Mouse (Mus musculus): Measurements from ENCODE around the gene Il6ra.

Il6ra gene

DNA sequence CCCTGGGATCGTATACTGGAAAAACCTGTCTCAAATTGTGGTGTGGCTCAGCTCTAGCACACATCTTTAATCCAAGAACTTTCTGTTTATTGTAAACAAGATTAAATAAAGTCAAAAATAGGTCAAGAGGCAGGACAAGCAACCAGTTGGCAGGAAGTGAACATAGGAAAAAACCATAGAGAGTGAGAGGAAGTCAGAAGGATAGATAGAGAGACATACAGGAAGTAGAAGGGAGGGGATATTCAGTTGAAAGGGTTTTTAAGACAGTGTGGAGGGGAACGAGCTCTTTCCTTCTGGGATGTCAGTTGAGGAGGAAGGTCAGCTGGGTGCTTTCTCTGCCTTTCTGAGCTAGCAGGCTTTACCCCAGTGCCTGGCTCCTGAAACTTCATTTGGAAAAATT is 89.4 kb downstream of the Il6ra start:
- H3K27me3 ChIP-seq (ENCODE audit: control insufficient read depth, insufficient read depth, low read length, poor library complexity, severe bottlenecking) = no peaks in the 10 kb centered on the region
- DNase-seq (ENCODE audit: low read depth, low spot score) = no peak
- no peaks in the 10 kb centered on the region for H3K36me3 ChIP-seq (ENCODE audit: control insufficient read depth, insufficient read depth, low read length, poor library complexity, severe bottlenecking)

DNA sequence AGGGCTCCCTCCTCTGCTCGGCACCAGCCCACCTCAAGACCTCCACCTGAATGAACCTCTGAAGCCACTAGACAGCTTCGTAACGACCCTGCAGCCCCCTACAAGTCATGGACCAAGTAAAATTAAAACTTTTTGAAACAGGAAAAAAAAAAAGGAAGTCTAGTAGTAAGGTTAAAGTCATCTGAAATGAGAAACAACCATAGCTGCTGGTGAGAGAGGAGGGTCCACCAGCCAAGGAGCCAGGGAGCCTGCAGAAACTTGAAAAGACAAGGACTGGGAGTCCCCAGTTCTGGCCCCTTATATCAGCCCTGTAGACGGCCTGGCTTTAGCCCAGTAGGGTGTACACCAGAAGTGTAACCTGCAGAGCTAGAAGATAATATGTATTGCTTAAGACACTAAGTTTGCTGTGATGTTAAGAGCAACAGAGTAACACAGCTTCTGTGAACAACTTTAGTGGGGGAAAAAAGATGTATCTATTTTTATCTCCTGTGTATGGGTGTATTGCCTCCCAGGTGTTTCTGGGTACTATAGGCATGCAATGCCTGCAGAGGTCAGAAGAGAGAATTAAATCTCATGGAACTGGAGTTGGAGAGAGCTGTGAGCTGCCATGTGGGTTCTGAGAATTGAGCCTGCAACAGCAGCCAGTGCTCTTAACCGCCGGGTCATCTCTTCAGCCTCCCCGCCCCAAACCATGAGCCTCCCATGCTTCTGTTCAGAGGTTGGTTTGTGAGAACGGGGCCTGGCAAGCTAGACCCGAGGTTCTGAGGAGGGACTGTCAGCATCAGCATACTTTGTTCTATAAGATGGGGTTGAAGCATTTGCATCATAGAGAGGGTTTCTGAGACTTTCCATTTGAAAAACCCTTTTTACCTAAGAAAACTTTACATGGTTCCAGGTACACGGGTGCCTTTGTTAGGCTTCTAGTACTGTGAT is 91.2 kb downstream of the Il6ra start:
- Histone ChIP-seq H3K27me3 (ENCODE audit: control insufficient read depth, insufficient read depth, low read length, poor library complexity, severe bottlenecking) (no peaks in the 10 kb centered on the region), H3K36me3 (ENCODE audit: control insufficient read depth, insufficient read depth, low read length, poor library complexity, severe bottlenecking) (no peaks in the 10 kb centered on the region)
- DNase-seq (ENCODE audit: low read depth, low spot score) = no peak

- no peak for DNase-seq (ENCODE audit: low read depth, low spot score)
- H3K27me3 ChIP-seq (ENCODE audit: control insufficient read depth, insufficient read depth, low read length, poor library complexity, severe bottlenecking) = no peaks in the 10 kb centered on the region
- no peaks in the 10 kb centered on the region for H3K36me3 ChIP-seq (ENCODE audit: control insufficient read depth, insufficient read depth, low read length, poor library complexity, severe bottlenecking)
These were observed 91.9 kb downstream of the Il6ra start for GRCm38 (mm10) chr3:89821096-89821513.

- no peaks in the 10 kb centered on the region for H3K27me3 ChIP-seq (ENCODE audit: control insufficient read depth, insufficient read depth, low read length, poor library complexity, severe bottlenecking)
- no peak for DNase-seq (ENCODE audit: low read depth, low spot score)
- H3K36me3 ChIP-seq (ENCODE audit: control insufficient read depth, insufficient read depth, low read length, poor library complexity, severe bottlenecking) = no peaks in the 10 kb centered on the region
These were observed 92.5 kb downstream of the Il6ra start for GRCm38 (mm10) chr3:89820311-89821095.

DNA sequence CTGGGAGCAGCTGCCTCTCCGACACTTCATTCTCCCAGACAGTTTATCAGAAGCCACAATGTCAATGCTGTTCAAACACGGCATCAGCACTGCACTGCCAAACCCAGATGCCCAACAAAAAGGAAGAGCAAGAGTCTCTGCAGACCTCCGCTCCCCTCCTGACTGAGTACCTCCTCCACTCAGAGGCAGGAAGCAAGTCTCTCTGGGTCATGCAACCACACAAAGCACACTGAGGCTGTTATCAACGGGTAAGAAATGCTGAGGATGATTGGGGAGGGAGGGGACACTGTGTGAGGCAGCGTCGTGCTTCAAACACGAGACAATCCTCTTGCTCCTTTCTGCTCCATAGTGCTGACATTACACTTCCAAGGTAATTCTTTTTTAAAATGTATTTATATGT is 93.1 kb downstream of the Il6ra start:
- no peak for DNase-seq (ENCODE audit: low read depth, low spot score)
- Histone ChIP-seq H3K36me3 (ENCODE audit: control insufficient read depth, insufficient read depth, low read length, poor library complexity, severe bottlenecking) (no peaks in the 10 kb centered on the region), H3K27me3 (ENCODE audit: control insufficient read depth, insufficient read depth, low read length, poor library complexity, severe bottlenecking) (no peaks in the 10 kb centered on the region)

DNA sequence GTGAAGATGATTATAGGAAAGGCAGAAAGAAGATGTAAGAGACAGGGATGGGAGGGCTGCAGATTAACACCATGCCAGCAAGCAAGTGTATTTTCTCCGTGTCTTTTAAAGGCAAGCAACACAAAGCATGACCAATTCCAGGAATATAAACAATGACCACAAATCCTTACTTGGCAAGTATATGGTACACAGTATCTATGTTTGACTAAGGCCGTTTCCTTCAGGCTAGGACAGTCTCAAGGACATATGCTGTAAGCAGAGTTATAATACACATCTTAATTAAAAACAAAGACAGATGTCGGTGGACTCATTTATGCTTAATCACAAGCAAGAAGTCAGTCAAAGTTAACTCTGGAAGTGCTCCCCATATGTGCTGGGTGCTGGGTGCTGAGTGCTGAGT is 94.4 kb downstream of the Il6ra start:
- DNase-seq (ENCODE audit: low read depth, low spot score) = no peak
- Histone ChIP-seq H3K36me3 (ENCODE audit: control insufficient read depth, insufficient read depth, low read length, poor library complexity, severe bottlenecking) (no peaks in the 10 kb centered on the region), H3K27me3 (ENCODE audit: control insufficient read depth, insufficient read depth, low read length, poor library complexity, severe bottlenecking) (no peaks in the 10 kb centered on the region)

- Histone ChIP-seq H3K36me3 (ENCODE audit: control insufficient read depth, insufficient read depth, low read length, poor library complexity, severe bottlenecking) (no peaks in the 10 kb centered on the region), H3K27me3 (ENCODE audit: control insufficient read depth, insufficient read depth, low read length, poor library complexity, severe bottlenecking) (no peaks in the 10 kb centered on the region)
- DNase-seq (ENCODE audit: low read depth, low spot score) = peak; percentile 34
These were observed 95.9 kb downstream of the Il6ra start for GRCm38 (mm10) chr3:89817056-89817455.

All from splenic B cell, adult 2 months (primary cell).